Mouse (Mus musculus): ENCODE data around the gene Gpr119.

The Gpr119 gene

DNA sequence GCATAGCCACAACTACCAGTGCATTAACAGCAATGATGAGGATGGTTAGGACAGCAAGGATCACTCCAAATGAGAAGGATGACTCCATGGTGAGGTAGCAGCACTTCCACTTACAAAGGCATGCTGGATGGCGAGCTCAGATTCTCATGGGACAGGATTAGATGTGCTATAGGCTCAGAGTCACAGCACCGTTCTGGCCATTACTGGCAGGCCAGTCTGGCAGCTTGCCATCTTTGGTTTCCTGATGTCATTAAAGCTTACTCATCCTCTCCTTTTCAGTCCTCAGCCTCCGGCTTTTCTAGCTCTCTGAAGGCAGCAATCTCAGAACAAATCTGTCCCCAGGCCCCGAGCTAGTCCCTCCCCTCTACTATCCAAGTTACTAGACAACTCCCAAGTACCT is at the start of gene Gpr119:
Gene Gpr119 (minus strand): TSS at position 308 of the 400 bp plus-strand sequence.
- DNase-seq, result no peak

GRCm38 (mm10) chrX:48712846-48713245 is 38.6 kb upstream of the Gpr119 start:
- no peak for DNase-seq

DNA sequence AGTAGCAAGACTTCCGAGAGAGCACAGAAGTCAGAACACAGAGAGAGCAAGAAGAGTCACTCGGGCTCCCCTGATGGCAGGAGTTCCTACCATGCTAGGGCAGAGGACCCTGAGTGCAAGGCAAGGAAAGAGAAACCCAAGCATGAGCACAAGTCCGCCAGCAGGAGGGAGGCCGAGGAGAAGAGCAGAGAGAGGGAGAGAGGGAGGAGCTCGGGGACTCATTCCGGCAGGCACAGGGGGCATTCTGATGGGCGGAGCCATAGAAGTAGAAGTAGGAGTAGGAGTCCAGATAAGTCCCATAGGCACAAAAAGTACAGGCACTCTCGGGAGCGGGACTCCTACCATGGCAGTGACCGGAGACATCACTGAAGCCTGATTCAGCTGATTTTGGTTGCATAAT is 35.4 kb upstream of the Gpr119 start:
- no peak for DNase-seq

GRCm38 (mm10) chrX:48694864-48695371 is 20.6 kb upstream of the Gpr119 start, which contains the start of gene Rbmx2:
Gene Rbmx2 (plus strand): TSS chrX:48695004.
- peak; percentile 89 for DNase-seq

DNA sequence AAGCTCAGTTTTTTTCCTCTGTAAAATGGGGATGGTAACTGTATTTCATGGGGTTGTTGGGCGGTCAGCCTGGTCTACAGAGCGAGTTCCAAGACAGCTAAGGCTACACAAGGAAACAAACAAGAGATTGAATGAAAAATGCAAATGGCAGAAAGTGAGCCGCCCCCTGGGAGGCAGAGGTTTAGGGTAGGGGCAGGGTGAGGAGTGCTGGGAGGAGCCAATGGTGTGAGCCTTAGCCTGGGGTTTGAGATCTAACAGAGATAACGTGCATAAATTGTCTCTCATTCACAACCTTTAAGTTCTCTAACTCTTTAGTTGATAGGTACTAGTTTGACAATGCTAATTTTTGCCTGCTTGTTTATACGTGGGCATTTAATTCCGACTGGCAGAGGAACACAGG is 20.2 kb upstream of the Gpr119 start:
- no peak for DNase-seq

GRCm38 (mm10) chrX:48683857-48684256 is 9.6 kb upstream of the Gpr119 start:
- no peak for DNase-seq

GRCm38 (mm10) chrX:48683451-48683850 is 9.2 kb upstream of the Gpr119 start:
- peak; percentile 39 for DNase-seq

- no peak for DNase-seq
Measured at GRCm38 (mm10) chrX:48671714-48672113, 2.6 kb downstream of the Gpr119 start.

GRCm38 (mm10) chrX:48669588-48669987 is 4.7 kb downstream of the Gpr119 start:
- DNase-seq, result no peak

DNA sequence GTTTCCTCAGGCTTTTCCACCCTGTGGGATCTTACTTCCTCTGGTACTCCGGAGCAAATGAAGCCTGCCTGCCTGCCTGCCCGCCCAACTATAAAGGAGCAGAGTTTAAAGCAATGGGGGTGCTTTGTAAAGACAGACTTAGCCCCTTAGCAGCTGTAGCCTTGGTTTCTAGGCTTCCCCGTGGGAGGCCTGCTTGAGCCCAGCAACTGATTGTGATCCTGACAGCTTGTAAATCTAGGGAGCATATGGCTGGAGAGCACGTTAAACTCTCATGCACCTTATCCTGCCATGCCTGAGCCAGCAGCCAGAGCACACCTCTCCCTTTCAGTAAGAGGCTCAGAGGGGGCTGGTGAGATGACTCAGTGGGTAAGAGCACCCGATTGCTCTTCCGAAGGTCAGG is 7.5 kb downstream of the Gpr119 start:
- no peak for DNase-seq

GRCm38 (mm10) chrX:48644122-48644521 is 30.2 kb downstream of the Gpr119 start:
- DNase-seq, result peak; percentile 18

GRCm38 (mm10) chrX:48637032-48637431 is 37.2 kb downstream of the Gpr119 start:
- no peak for DNase-seq

DNA sequence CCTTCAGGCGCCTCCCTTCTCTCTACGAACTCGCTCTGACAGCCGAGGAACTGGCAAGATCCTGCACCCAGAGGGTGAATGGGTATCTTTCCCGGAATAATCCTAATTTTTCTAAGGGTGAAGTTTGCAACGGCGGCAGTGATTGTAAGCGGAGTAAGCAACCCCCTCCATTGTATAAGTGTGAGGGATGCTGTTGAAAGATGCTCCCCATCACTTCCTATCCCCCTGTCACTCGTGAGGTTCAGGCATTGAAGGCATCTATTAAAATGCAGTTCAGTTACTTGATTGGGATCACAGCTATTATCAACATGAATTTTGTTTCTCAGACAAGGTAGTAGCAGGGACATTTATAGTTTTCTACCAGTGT is 50.2 kb downstream of the Gpr119 start:
- no peak for DNase-seq

DNA sequence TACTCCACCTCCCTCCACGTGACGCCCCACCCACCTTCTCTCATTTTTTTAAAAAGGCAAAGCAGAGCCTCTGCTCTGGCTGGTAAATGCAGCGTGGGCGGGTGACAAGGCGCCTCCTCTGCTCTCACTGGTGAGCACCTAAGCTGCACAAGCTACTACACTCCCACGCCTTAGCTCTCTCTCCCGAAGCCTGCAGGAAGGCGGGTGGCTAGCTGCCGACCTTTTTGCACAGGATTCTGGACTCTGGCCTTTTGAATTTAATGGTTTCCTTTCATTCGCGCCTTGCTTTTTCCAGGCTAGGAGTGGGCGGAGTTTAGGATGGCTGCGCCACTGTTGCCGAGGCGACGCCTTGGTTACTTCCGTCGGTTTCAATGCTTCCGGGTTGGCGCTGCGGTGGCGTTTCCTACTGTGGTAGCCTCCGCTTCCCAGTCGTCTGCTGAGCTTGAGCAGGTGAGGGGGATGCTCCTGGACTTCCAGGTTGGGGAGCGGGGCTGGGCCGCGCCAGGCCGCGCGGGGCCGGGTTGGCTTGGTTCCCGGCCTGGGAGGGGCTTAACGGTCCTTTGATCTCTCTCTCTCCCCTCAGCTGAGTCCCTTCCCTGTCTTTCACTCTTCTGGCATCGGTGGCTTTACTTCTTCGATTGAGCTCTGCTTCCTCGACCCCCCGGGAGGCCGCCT is 50.8 kb downstream of the Gpr119 start, which contains the start of gene Slc25a14:
Gene Slc25a14 (plus strand): TSS at position 35 of the 675 bp plus-strand sequence.
- DNase-seq, result peak; percentile 71

- no peak for DNase-seq
Measured at GRCm38 (mm10) chrX:48623049-48623378, 51.3 kb downstream of the Gpr119 start.

Measured in right cerebral cortex, postnatal 4 days (tissue).